Mouse (Mus musculus) Patski (cell line): Measurements from ENCODE around the gene Cuedc1. TPM values are rescaled to one million over a fixed set of nuclear protein-coding genes. Genes with fewer than 3 reads are reported as not detected.
A peak's percentile ranks its signal among the peaks of the same experiment; 100 is the strongest.

Experiments
- ATAC-seq: fragments of 100-300 bp; one replicate; pipeline ENCODE4 v1.8.0; 2021
- CTCF ChIA-PET: fragments of 350-600 bp; sonication (Branson Sonifier 250); formaldehyde crosslinking; loops from one replicate; lab custom pipeline; 2022; ENCODE audit warnings: inconsistent platforms; lab: Charles Lee
- POLR2A ChIA-PET: fragments of 350-600 bp; sonication (Branson Sonifier 250); formaldehyde crosslinking; loops from one replicate; lab custom pipeline; 2022; ENCODE audit warnings: antibody characterized with exemption, inconsistent platforms; lab: Charles Lee
- DNase-seq: peaks from one replicate; pipeline ENCODE4 v3.0.0-alpha.2; 2011; ENCODE audit warnings: low read depth, low spot score
- H3K27me3 ChIP-seq: fragments of 371-371 bp; one replicate; pipeline ENCODE4 v1.5.1; 2021
- CTCF ChIP-seq: fragments of 100-300 bp; IDR thresholded peaks from one replicate; pipeline ENCODE4 v1.5.1; 2021
- in situ Hi-C: fragments of 300-500 bp; cut with MboI; formaldehyde crosslinking; loops from 3 replicates; pipeline ENCODE4 v1.11.1; 2018; ENCODE audit warnings: low pct_unique_long_range_greater_than_20kb, mixed read lengths
- polyA plus RNA-seq: library from polyadenylated mRNA; unstranded; gene quantifications from one replicate; pipeline ENCODE4 v1.2.3, GENCODE M21; 2021

Cuedc1 gene
- polyA plus RNA-seq, 1 experiment from 2014 or later, result 42.0 TPM

DNA sequence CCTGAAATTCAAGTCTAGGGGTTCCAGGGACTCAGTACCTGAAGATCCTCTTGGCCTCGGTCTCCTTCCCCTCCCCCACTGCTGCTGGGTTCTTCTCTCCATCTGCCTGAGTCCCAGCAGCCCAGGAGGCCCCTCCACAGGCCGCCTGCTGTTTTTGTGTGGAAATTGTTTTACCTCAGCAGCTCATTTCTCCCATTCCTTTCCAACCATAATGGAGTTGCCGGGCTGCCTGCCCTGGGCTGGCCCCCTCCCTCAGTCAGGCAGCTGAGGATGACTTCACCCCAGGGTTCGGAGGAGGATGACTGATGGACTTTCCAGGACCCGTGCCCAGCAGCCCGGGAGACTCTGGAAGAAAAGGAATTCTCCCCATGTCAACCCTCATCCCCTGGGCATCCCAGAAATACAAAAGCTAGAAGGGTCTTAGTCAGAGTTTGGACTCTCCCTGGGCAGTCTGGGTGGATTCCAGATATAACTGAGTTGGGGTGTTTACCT, 82.7 kb downstream of the Cuedc1 start:
- in situ Hi-C loops, result no loop called here
- H3K27me3 ChIP-seq, result no peaks in the 10 kb centered on the region
- DNase-seq, result peak; percentile 94
- CTCF ChIA-PET, result interaction anchor here (0.9 to 4.4 kb wide), 8 partner anchors 17 to 123 kb away, joined by 3 to 20 read pairs (median 4); no protein-coding TSS in a partner anchor
- POLR2A ChIA-PET, result interaction anchor here (0.6 to 2.2 kb wide), 7 partner anchors 9 to 113 kb away, joined by 3 to 10 read pairs (median 6); partner anchors contain the start of gene Vezf1
- ATAC-seq, result peak; percentile 66
- TF ChIP-seq CTCF, result no peak

DNA sequence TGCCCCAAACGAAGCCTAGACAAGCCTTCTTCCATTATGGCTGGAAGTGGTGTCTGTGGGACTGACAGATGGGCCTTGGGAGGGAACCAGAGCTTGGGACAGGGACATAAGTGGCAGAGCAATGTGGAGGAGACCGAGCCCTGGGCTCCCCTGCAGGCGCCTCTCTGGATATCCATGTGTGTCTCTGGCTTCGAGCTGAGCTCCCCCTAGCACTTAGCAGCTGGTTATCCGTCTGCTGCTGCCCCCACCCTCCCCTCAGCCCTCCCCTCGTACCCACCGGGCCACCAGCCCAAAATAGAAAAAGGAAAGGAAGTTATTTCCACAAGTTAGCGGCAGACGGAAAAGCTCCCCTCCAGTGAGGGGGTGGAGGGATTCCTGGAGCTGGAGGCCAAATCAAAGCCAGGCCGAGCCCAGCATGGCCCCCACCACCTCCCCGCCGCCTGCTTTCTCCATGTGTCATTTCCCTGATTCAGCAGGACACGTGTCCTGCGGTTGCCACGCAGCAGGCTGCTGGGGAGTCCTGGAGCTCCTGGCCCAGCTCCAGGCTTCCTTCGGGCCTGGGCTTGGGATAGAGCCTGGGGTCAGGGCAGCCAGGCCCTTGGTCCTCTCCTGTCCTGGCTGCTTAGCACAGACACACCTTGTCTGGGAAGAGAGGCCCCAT, 83.2 kb downstream of the Cuedc1 start:
- ATAC-seq (peak; percentile 75), DNase-seq (peak; percentile 89)
- no peak for TF ChIP-seq CTCF
- H3K27me3 ChIP-seq, result no peaks in the 10 kb centered on the region
- ChIA-PET CTCF (interaction anchor here (0.7 to 4.4 kb wide), 8 partner anchors 16 to 206 kb away, joined by 3 to 20 read pairs (median 4); no protein-coding TSS in a partner anchor), POLR2A (interaction anchor here (0.6 to 2.2 kb wide), 7 partner anchors 9 to 113 kb away, joined by 3 to 10 read pairs (median 6); partner anchors contain the start of gene Vezf1)
- in situ Hi-C loops, result no loop called here

DNA sequence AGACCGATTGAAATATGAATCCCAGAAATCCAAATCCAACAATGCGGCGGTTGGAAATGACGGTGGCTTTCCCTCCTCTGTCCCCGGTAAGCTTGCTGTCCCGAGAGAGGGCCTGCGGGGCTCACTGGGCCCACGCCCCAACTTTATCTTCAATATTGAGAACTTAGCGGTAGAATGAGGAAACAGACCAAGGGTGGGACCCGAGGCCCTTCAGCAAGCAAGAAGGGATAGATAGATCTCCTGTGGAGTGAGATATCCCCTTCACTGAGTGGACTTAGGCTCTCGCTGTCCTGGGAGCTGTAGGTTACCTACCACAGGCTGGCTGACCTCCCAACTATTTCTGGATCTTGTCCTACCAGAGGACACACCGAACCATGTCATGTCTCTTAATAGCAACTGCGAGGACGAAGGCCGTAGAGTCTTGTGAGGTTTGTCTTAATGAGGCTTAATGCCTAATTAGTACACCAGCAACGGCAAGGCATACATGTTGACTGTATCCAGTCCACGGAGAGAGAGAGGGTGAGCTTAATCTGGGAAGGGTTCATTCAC, 86.8 kb downstream of the Cuedc1 start:
- no peaks in the 10 kb centered on the region for H3K27me3 ChIP-seq
- no peak for DNase-seq
- ChIA-PET POLR2A (no interaction called here), CTCF (interaction anchor here (1.3 to 1.6 kb wide), 2 partner anchors 123 to 130 kb away, joined by 3 read pairs; no protein-coding TSS in a partner anchor)
- no peak for TF ChIP-seq CTCF
- in situ Hi-C loops, result no loop called here
- ATAC-seq, result no peak

DNA sequence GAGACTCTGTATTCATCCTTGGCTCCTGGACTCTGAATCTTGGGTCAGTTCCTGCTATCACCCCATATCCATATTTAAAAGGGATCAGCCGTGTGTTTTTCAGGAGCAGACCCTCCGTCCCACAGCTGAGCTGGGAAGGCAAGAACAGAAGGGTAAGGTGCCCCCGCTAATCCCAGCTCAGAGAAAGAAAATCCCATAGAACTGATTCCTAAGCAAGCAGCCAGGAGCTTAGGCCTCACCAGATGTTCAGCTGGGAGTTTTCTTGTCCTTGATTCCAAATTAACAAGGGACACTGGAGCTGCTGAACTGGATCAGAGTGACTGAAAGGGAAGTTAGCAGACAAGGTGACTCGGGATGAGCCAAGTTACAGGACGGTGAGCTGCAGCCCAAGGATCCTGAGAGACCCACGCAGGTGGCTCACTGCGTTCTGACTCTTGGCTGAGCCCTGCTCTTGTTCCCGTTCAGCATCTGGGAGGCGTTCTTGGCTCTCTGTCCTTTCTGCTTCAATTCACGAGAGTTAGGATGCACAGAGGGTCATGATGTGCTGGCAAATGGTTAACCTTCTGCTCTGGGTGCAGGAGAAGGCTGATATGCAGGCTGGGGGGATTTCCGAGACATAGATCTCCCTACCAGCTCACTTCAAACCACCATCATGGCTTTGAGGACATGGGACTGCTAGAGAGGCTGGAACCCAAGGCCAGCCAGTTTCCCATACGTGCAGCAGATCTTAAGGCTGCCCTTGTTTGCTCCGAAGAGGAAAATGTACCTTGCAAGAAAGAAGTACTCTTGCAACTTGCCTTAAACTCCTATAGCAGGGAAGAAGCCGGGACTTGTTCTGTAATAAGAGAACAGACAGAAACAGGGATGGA, 88.5 kb downstream of the Cuedc1 start:
- H3K27me3 ChIP-seq, result no peaks in the 10 kb centered on the region
- POLR2A ChIA-PET, result interaction anchor here (1.3 to 1.6 kb wide), 4 partner anchors 8 to 124 kb away, joined by 3 to 6 read pairs (median 4); no protein-coding TSS in a partner anchor
- no peak for TF ChIP-seq CTCF
- no peak for DNase-seq
- CTCF ChIA-PET, result interaction anchor here (0.7 to 1.9 kb wide), 4 partner anchors 9 to 127 kb away, joined by 3 to 6 read pairs (median 4); no protein-coding TSS in a partner anchor
- ATAC-seq, result no peak
- in situ Hi-C loops, result no loop called here

DNA sequence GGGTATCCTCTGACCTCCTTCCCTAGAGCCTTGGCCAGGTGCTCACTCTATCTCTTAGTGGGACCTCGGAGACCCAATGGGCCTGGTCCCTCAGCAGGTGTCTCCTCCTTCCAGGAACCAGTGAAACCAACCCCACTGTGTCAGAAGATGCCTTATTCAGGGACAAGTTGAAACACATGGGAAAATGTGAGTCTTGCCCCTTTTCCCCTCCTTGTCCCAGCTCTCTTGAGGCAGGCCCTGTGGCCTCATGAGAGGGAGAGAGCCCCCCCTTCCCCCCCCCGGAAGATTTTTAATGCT, 89.0 kb downstream of the Cuedc1 start:
- ChIA-PET POLR2A (interaction anchor here (1.3 to 1.6 kb wide), 4 partner anchors 9 to 125 kb away, joined by 3 to 6 read pairs (median 4); no protein-coding TSS in a partner anchor), CTCF (interaction anchor here (0.7 to 1.9 kb wide), 3 partner anchors 9 to 25 kb away, joined by 3 to 6 read pairs (median 4); no protein-coding TSS in a partner anchor)
- TF ChIP-seq CTCF, result no peak
- in situ Hi-C loops, result no loop called here
- no peaks in the 10 kb centered on the region for H3K27me3 ChIP-seq
- no peak for ATAC-seq
- no peak for DNase-seq

DNA sequence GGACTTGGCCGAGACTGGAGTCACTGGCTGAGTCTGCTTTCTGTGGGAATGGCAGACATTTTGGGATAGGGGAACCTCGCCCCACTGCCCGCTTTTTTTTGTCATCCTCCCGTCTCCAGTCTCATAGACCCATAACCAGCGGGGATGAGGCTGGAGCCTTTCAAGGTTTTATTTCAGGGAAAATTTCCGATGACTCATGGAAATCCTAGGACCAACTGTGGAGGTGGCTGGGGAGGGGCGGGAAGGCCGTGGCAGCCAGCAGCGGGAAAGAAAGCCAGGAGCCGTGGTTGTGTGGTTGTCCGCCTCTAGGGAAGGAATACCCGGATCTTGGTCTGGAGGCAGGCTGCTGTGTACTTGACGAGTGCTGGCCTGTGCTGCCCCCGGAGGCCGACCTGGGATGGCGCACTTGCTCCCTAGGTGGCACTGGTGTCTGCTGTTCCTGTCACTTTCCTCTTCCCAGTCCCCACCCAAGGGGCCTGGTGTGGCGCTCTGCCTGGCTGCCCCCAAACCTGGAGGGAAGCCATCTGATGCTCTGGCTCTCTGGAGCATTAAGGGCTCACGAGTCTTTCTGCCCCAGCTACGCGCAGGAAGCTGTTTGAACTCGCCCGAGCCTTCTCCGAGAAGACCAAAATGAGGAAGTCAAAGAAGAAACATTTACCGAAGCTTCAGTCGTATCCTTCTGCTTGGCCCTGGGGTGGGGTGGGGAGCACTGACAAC, 89.7 kb downstream of the Cuedc1 start:
- in situ Hi-C loops, result no loop called here
- DNase-seq (peak; percentile 68), ATAC-seq (peak; percentile 84)
- H3K27me3 ChIP-seq, result no peaks in the 10 kb centered on the region
- POLR2A ChIA-PET, result interaction anchor here (1.0 to 1.7 kb wide), 7 partner anchors 14 to 199 kb away, joined by 3 to 6 read pairs (median 5); no protein-coding TSS in a partner anchor
- CTCF ChIA-PET, result interaction anchor here (0.7 to 1.9 kb wide), 7 partner anchors 10 to 128 kb away, joined by 3 to 6 read pairs (median 4); no protein-coding TSS in a partner anchor
- peak; percentile 98 for TF ChIP-seq CTCF

DNA sequence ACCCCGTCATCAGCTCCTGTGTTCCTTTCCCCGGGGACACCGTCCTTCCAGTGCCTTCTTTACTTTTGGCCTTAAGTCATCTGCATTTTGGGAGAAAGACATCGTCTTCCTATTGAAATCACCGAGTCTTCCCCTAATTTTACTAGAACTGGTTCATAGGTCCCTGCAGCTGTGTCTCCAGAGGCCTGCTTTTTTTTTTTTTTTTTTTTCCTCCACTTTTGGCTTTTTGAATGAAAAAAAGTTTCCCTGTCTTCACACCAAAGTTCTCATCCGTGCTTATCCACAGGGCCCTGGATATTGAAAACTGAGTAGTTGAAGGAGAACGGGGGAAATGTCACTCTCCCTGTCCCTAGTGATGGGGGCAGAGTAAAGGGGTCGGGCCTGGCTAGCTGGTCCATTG, 90.4 kb downstream of the Cuedc1 start:
- no peaks in the 10 kb centered on the region for H3K27me3 ChIP-seq
- CTCF ChIA-PET, result interaction anchor here (0.6 to 1.9 kb wide), 7 partner anchors 9 to 133 kb away, joined by 3 to 6 read pairs (median 4); no protein-coding TSS in a partner anchor
- TF ChIP-seq CTCF, result no peak
- DNase-seq (no peak), ATAC-seq (no peak)
- POLR2A ChIA-PET, result interaction anchor here (1.0 to 1.7 kb wide), 4 partner anchors 27 to 200 kb away, joined by 3 to 5 read pairs (median 4); no protein-coding TSS in a partner anchor
- in situ Hi-C loops, result no loop called here

DNA sequence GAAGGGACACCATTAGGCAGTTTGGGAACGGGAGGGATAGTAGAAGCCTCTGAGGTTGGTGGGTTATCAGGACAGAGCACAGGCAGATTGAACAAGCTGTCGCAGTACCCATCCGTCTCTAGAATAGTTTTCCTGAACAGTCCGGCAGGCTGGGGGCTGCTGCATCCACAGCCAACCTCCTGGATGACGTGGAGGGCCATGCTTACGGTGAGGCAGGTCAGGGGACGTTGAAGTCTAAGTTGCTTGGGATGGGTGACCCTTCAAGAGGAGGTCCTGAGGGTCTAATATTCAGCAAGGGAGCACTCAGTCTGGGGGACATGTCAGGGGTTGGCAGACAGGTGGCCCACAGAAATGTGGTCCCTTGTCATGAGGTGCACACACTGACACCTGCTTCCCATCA, 90.8 kb downstream of the Cuedc1 start:
- DNase-seq (no peak), ATAC-seq (no peak)
- ChIA-PET CTCF (interaction anchor here (0.6 to 1.9 kb wide), 6 partner anchors 9 to 133 kb away, joined by 3 to 6 read pairs (median 4); no protein-coding TSS in a partner anchor), POLR2A (interaction anchor here (1.0 to 1.7 kb wide), 4 partner anchors 27 to 201 kb away, joined by 3 to 5 read pairs (median 4); no protein-coding TSS in a partner anchor)
- in situ Hi-C loops, result no loop called here
- no peaks in the 10 kb centered on the region for H3K27me3 ChIP-seq
- no peak for TF ChIP-seq CTCF

DNA sequence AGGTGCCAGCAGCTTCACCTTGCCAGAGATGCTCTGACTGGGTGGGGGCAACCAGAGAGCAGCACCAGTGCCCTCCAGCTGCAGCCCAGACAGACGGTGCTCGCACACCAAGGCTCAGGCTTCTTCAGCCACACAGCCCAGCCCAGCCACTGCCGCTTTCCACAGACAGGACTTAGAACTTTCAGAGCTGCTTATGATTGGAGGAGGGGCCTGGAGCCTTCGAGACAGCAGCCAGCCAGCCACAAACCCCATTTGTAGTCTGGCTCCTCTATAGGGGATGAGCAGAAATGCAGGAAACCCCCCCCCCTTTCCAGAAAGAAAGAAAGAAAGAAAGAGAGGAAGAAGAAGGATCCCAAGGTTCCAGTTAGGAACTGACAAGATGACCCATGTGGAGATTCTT, 94.7 kb downstream of the Cuedc1 start:
- ATAC-seq (no peak), DNase-seq (no peak)
- in situ Hi-C loops, result no loop called here
- no peaks in the 10 kb centered on the region for H3K27me3 ChIP-seq
- CTCF ChIA-PET, result interaction anchor here (1.6 to 2.1 kb wide), 2 partner anchors 131 to 134 kb away, joined by 5 to 8 read pairs; no protein-coding TSS in a partner anchor
- POLR2A ChIA-PET, result interaction anchor here (1.1 to 1.5 kb wide), 2 partner anchors 122 to 140 kb away, joined by 3 read pairs; no protein-coding TSS in a partner anchor
- TF ChIP-seq CTCF, result no peak
